Mouse (Mus musculus): Measurements from ENCODE around the gene Spag7. TPM values are rescaled to one million over a fixed set of nuclear protein-coding genes. Genes with fewer than 3 reads are reported as not detected.

The Spag7 gene
- polyA plus RNA-seq, 1 experiment from 2014 or later: 167 TPM

DNA sequence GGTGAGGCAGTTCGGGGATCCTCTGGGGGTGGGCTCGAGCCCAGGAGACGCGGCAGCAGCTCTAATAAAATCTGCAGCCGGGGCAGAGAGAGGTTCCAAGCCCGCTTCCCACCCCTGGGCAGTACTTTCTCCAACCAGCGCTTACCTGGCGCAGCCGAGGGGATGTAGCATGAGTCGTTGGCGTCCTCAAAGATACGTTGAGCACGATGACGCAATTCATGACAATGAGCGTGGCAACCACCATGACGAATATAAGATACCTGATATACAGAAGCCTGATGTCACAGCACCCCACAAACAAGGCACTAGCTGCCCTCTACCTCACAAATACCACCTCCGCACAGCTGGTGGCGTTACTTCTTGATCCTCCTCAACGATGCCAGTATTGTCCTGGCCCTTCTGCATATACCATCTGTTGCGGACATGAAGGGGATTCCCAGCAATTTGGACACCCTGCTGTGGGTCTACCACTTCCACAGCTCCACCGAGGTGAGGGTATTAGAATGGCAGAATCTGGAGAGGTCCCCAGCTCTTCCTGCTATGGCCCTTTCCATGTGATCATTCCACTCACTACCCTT lies 53.6 kb downstream of the Spag7 start, which contains the start of gene 4930544D05Rik:
TSS of gene 4930544D05Rik (plus strand) at position 333 of the 578 bp plus-strand sequence.
- Histone ChIP-seq H3K4me3 (ENCODE audit: low read depth, low read length) (peak within 1 kb of the TSS; percentile 40), H3K4me2 (peak within 1 kb of the TSS; percentile 76), H3K27ac (ENCODE audit: low read depth) (peak within 1 kb of the TSS; percentile 46; the same call in 1 of the 2 replicates), H3K4me1 (ENCODE audit: insufficient read depth) (peaks cover 10% of the 10 kb centered on the region; the same call in 1 of the 2 replicates), H3K27me3 (ENCODE audit: insufficient read depth, low read length) (no peaks in the 10 kb centered on the region), H3K9ac (peak within 1 kb of the TSS; percentile 55), H3K9me3 (ENCODE audit: low read depth, low read length) (no peaks in the 10 kb centered on the region), H3K36me3 (ENCODE audit: insufficient read depth) (peaks cover 29% of the 10 kb centered on the region; the same call in 1 of the 2 replicates)
- no peak for DNase-seq
- WGBS: 14% methylated on average over 21 of the region's 21 CpGs
- ATAC-seq (ENCODE audit: insufficient read depth): no peak
- no peak for TF ChIP-seq CTCF (IDR thresholded peaks at IDR 0.05; ENCODE audit: low read depth)

DNA sequence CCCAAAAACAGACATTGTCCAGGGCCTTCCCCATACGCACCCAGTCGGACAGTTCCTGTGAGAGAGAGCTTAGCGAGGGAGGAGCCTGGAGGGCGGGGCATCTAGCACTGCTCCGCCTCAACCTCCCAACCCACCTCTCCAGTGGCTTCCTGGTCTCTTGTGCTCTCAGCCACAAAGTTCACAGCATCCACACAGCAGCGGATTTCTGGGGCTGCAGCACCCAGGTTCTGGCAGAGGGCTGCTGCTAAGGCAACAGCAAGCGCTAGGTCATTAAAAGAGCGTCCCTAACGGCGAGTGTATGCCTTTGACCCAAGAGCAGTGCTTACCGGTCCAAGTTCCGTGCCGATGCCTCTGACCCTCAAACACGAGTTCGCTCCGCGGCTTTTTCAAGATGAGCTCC lies 54.1 kb downstream of the Spag7 start:
- WGBS: 3% methylated on average over 17 of the region's 17 CpGs
- DNase-seq: peak; percentile 82

More for the DNA sequence above, 54.1 kb downstream of the Spag7 start:
- Histone ChIP-seq H3K9me3 (ENCODE audit: low read depth, low read length) (no peaks in the 10 kb centered on the region), H3K4me3 (ENCODE audit: low read depth, low read length) (peak overlapping the region; percentile 40), H3K27ac (ENCODE audit: low read depth) (peak overlapping the region; percentile 46; the same call in 1 of the 2 replicates), H3K4me2 (peak overlapping the region; percentile 76), H3K4me1 (ENCODE audit: insufficient read depth) (peaks cover 10% of the 10 kb centered on the region; the same call in 1 of the 2 replicates), H3K9ac (peak overlapping the region; percentile 55), H3K36me3 (ENCODE audit: insufficient read depth) (peaks cover 33% of the 10 kb centered on the region), H3K27me3 (ENCODE audit: insufficient read depth, low read length) (no peaks in the 10 kb centered on the region)
- ATAC-seq (ENCODE audit: insufficient read depth): peak; percentile 91
- TF ChIP-seq CTCF (IDR thresholded peaks at IDR 0.05; ENCODE audit: low read depth): peak; percentile 42

Small RNA genes lying within 50 kb of the gene (microRNA-seq; reads per million reads assigned to microRNA genes)
- not detected for gene Mir6925 (ENCODE audit: borderline number of aligned reads)

Other genes with a start within 250 kb of the Spag7 start
- 15.1 and 17.6 TPM in 2 replicates for gene Arrb2, start 236.8 kb downstream of the Spag7 start, polyA plus RNA-seq (2014; fragmentation: Nextera tagmentation; extraction: Ambion mirVana)
- gene Med11, start 217.5 kb downstream of the Spag7 start, polyA plus RNA-seq (2014; fragmentation: Nextera tagmentation; extraction: Ambion mirVana): 43.0 and 47.9 TPM in 2 replicates
- gene Zmynd15, start 210.0 kb downstream of the Spag7 start, polyA plus RNA-seq (2014; fragmentation: Nextera tagmentation; extraction: Ambion mirVana): 0.28 and 0.65 TPM in 2 replicates
- 4.9 and 5.8 TPM in 2 replicates for gene Cxcl16, start 209.4 kb downstream of the Spag7 start, polyA plus RNA-seq (2014; fragmentation: Nextera tagmentation; extraction: Ambion mirVana)
- 1.2 and 1.3 TPM in 2 replicates for gene Tm4sf5, start 164.2 kb downstream of the Spag7 start, polyA plus RNA-seq (2014; fragmentation: Nextera tagmentation; extraction: Ambion mirVana)
- 0.38 TPM in 1 of 2 replicates, not detected in the other for gene Vmo1, start 154.8 kb downstream of the Spag7 start, polyA plus RNA-seq (2014; fragmentation: Nextera tagmentation; extraction: Ambion mirVana)
- 0.30 and 0.55 TPM in 2 replicates for gene Gltpd2, start 150.2 kb downstream of the Spag7 start, polyA plus RNA-seq (2014; fragmentation: Nextera tagmentation; extraction: Ambion mirVana)
- gene Psmb6, start 144.0 kb downstream of the Spag7 start, polyA plus RNA-seq (2014; fragmentation: Nextera tagmentation; extraction: Ambion mirVana): 778 and 813 TPM in 2 replicates
- gene Gm40193, start 136.5 kb downstream of the Spag7 start, polyA plus RNA-seq (2014; fragmentation: Nextera tagmentation; extraction: Ambion mirVana): not detected in 2 replicates
- 5.9 and 6.4 TPM in 2 replicates for gene Pld2, start 129.4 kb downstream of the Spag7 start, polyA plus RNA-seq (2014; fragmentation: Nextera tagmentation; extraction: Ambion mirVana)
- gene Mink1, start 106.5 kb downstream of the Spag7 start, polyA plus RNA-seq (2014; fragmentation: Nextera tagmentation; extraction: Ambion mirVana): 15.2 and 15.4 TPM in 2 replicates
- not detected in 2 replicates for gene 4930544D05Rik, start 53.6 kb downstream of the Spag7 start, polyA plus RNA-seq (2014; fragmentation: Nextera tagmentation; extraction: Ambion mirVana)
- gene Chrne, start 50.2 kb downstream of the Spag7 start, polyA plus RNA-seq (2014; fragmentation: Nextera tagmentation; extraction: Ambion mirVana): not detected in 2 replicates
- gene Gp1ba, start 30.3 kb downstream of the Spag7 start, polyA plus RNA-seq (2014; fragmentation: Nextera tagmentation; extraction: Ambion mirVana): 0.81 and 1.1 TPM in 2 replicates
- gene Rnf167, start 22.2 kb downstream of the Spag7 start, polyA plus RNA-seq (2014; fragmentation: Nextera tagmentation; extraction: Ambion mirVana): 97.0 and 98.8 TPM in 2 replicates
- 128 and 133 TPM in 2 replicates for gene Slc25a11, start 21.9 kb downstream of the Spag7 start, polyA plus RNA-seq (2014; fragmentation: Nextera tagmentation; extraction: Ambion mirVana)
- gene Pfn1, start 14.8 kb downstream of the Spag7 start, polyA plus RNA-seq (2014; fragmentation: Nextera tagmentation; extraction: Ambion mirVana): 2,124 and 2,138 TPM in 2 replicates
- 12.7 and 19.6 TPM in 2 replicates for gene Eno3, start 12.2 kb downstream of the Spag7 start, polyA plus RNA-seq (2014; fragmentation: Nextera tagmentation; extraction: Ambion mirVana)
- 15.3 and 16.2 TPM in 2 replicates for gene Camta2, start 18.7 kb upstream of the Spag7 start, polyA plus RNA-seq (2014; fragmentation: Nextera tagmentation; extraction: Ambion mirVana)
- gene Inca1, start 30.7 kb upstream of the Spag7 start, polyA plus RNA-seq (2014; fragmentation: Nextera tagmentation; extraction: Ambion mirVana): 1.1 and 1.5 TPM in 2 replicates
- 12.4 and 13.7 TPM in 2 replicates for gene Kif1c, start 31.1 kb upstream of the Spag7 start, polyA plus RNA-seq (2014; fragmentation: Nextera tagmentation; extraction: Ambion mirVana)
- gene Zfp3, start 94.8 kb upstream of the Spag7 start, polyA plus RNA-seq (2014; fragmentation: Nextera tagmentation; extraction: Ambion mirVana): 4.0 and 4.2 TPM in 2 replicates
- gene Scimp, start 143.2 kb upstream of the Spag7 start, polyA plus RNA-seq (2014; fragmentation: Nextera tagmentation; extraction: Ambion mirVana): not detected in 2 replicates
- 32.3 and 32.6 TPM in 2 replicates for gene Rabep1, start 175.4 kb upstream of the Spag7 start, polyA plus RNA-seq (2014; fragmentation: Nextera tagmentation; extraction: Ambion mirVana)